In genomic region chr9:71624793-71625495, GRCm38 (mm10) we compare ENCODE assay signal across 8 mouse cellular contexts. TPM values are rescaled to one million over a fixed set of nuclear protein-coding genes. Genes with fewer than 3 reads are reported as not detected.
DNase-seq lines count a peak whose midpoint lies in the region; ATAC-seq lines count a peak whose summit lies in the region.

No protein-coding gene starts in this region.

- ATAC-seq in midbrain, embryonic 16.5 days = no peak
- ATAC-seq in activated CD4-positive, CD25-positive, alpha-beta regulatory T cell, adult 4 months = no peak

- WGBS in midbrain, embryonic 10.5 days = 53% methylated on average over 10 of the region's 10 CpGs
- WGBS in midbrain, embryonic 16.5 days = 48% methylated on average over 10 of the region's 10 CpGs
- 46% methylated on average over 10 of the region's 10 CpGs for WGBS in embryonic facial prominence, embryonic 10.5 days

- no peaks in the 10 kb centered on the region for H3K9me3 ChIP-seq in midbrain, embryonic 10.5 days (replicated peaks)
- no peaks in the 10 kb centered on the region for H3K9me3 ChIP-seq in midbrain, embryonic 16.5 days (replicated peaks; ENCODE audit: control insufficient read depth, low read length, poor library complexity, severe bottlenecking)
- no peaks in the 10 kb centered on the region for H3K9me3 ChIP-seq in embryonic facial prominence, embryonic 10.5 days

- no peak overlapping the region for H3K9ac ChIP-seq in midbrain, embryonic 16.5 days (ENCODE audit: low read depth, low read length)

- no peaks in the 10 kb centered on the region for H3K36me3 ChIP-seq in midbrain, embryonic 10.5 days
- H3K36me3 ChIP-seq in midbrain, embryonic 16.5 days (ENCODE audit: control insufficient read depth, insufficient read depth, low read length) = no peaks in the 10 kb centered on the region
- peaks cover 10% of the 10 kb centered on the region; the same call in 1 of the 2 replicates for H3K36me3 ChIP-seq in embryonic facial prominence, embryonic 10.5 days (replicated peaks)

- no peak overlapping the region for H3K4me3 ChIP-seq in midbrain, embryonic 10.5 days
- no peak overlapping the region for H3K4me3 ChIP-seq in midbrain, embryonic 16.5 days (ENCODE audit: low read depth, low read length)
- H3K4me3 ChIP-seq in embryonic facial prominence, embryonic 10.5 days = no peak overlapping the region

- DNase-seq in midbrain, embryonic 10.5 days (ENCODE audit: low spot score) = peak; percentile 53
- DNase-seq in adrenal gland, adult 18-20 months (ENCODE audit: low spot score in 2 of 2) = peak; percentile 64 to 69
- peak; percentile 73 for DNase-seq in embryonic facial prominence, embryonic 10.5 days (ENCODE audit: low spot score)
- DNase-seq in kidney, adult 9 months = peak; percentile 86
- peak; percentile 72 to 81 for DNase-seq in lung, adult 18-20 months
- peak; percentile 24 to 62 for DNase-seq in spleen, adult 18-20 months

- no peak overlapping the region for H3K4me2 ChIP-seq in midbrain, embryonic 16.5 days (ENCODE audit: low read length)

- no peaks in the 10 kb centered on the region for H3K27me3 ChIP-seq in midbrain, embryonic 10.5 days (ENCODE audit: low read depth, poor library complexity, severe bottlenecking)
- H3K27me3 ChIP-seq in midbrain, embryonic 16.5 days (ENCODE audit: control insufficient read depth, insufficient read depth, low read depth, low read length) = no peaks in the 10 kb centered on the region
- no peaks in the 10 kb centered on the region for H3K27me3 ChIP-seq in embryonic facial prominence, embryonic 10.5 days (replicated peaks; ENCODE audit: low read depth, poor library complexity, severe bottlenecking)

- peaks cover 12% of the 10 kb centered on the region for H3K4me1 ChIP-seq in midbrain, embryonic 10.5 days
- H3K4me1 ChIP-seq in midbrain, embryonic 16.5 days (ENCODE audit: control insufficient read depth, insufficient read depth, low read length) = no peaks in the 10 kb centered on the region
- H3K4me1 ChIP-seq in embryonic facial prominence, embryonic 10.5 days = peaks cover 19% of the 10 kb centered on the region

- H3K27ac ChIP-seq in midbrain, embryonic 10.5 days (replicated peaks) = no peak overlapping the region
- no peak overlapping the region for H3K27ac ChIP-seq in midbrain, embryonic 16.5 days (ENCODE audit: low read length)
- H3K27ac ChIP-seq in embryonic facial prominence, embryonic 10.5 days (replicated peaks) = no peak overlapping the region

RNA-seq across cellular contexts. Expression of gene Myzap, which starts 32.8 kb away (rescaled TPM):
- polyA plus RNA-seq in midbrain, embryonic 10.5 days (2016; fragmentation: Nextera tagmentation; extraction: Ambion mirVana) = 4.2 and 5.1 TPM in 2 replicates
- polyA plus RNA-seq in midbrain, embryonic 16.5 days (2015; fragmentation: Nextera tagmentation; extraction: Ambion mirVana) = 2.5 and 2.6 TPM in 2 replicates
- total RNA-seq in adrenal gland, adult 18-20 months (2021) = 10 to 100 TPM; 11.2 to 12.7 TPM
- 6.4 and 7.1 TPM in 2 replicates for polyA plus RNA-seq in embryonic facial prominence, embryonic 10.5 days (2016; fragmentation: Nextera tagmentation; extraction: Ambion mirVana)
- under 1 TPM in 1 of 2 experiments, not detected in 1; 0.77 TPM for polyA plus RNA-seq in activated CD4-positive, CD25-positive, alpha-beta regulatory T cell, adult 4 months (2017; shearing (Covaris generic))
